Mouse (Mus musculus): ENCODE measurements around the gene Lpin3. TPM values are rescaled to one million over a fixed set of nuclear protein-coding genes. Genes with fewer than 3 reads are reported as not detected.
A peak's percentile ranks its signal among the peaks of the same experiment; 100 is the strongest.

Gene Lpin3
- total RNA-seq, 2 experiments from 2014 or later: 5.9 to 7.0 TPM

- DNase-seq: peak; percentile 55 to 71
- intact Hi-C loops (cut with DNase I): loop anchor here (5.0 kb wide), 1 partner anchor 268 kb away; no protein-coding TSS in a partner anchor
These were observed 4.4 kb downstream of the Lpin3 start for GRCm38 (mm10) chr2:160884830-160885229.

- intact Hi-C loops (cut with DNase I): loop anchor here (2.0 to 5.0 kb wide), 3 partner anchors 125 to 287 kb away; no protein-coding TSS in a partner anchor
- DNase-seq: no peak
These were observed 5.8 kb downstream of the Lpin3 start for GRCm38 (mm10) chr2:160886221-160886620.

- DNase-seq: peak; percentile 84 to 86
- intact Hi-C loops (cut with DNase I): loop anchor here (1.0 to 5.0 kb wide), 4 partner anchors 126 to 288 kb away; no protein-coding TSS in a partner anchor
These were observed 6.8 kb downstream of the Lpin3 start for GRCm38 (mm10) chr2:160887284-160887683.

- intact Hi-C loops (cut with DNase I): loop anchor here (1.0 to 5.0 kb wide), 4 partner anchors 127 to 289 kb away; no protein-coding TSS in a partner anchor
- peak; percentile 23 to 40 for DNase-seq
These were observed 7.4 kb downstream of the Lpin3 start for GRCm38 (mm10) chr2:160887859-160888258.

GRCm38 (mm10) chr2:160891045-160891444, 10.6 kb downstream of the Lpin3 start:
- DNase-seq: no peak
- intact Hi-C loops (cut with DNase I): no loop called here

GRCm38 (mm10) chr2:160891697-160892096, 11.2 kb downstream of the Lpin3 start:
- intact Hi-C loops (cut with DNase I): no loop called here

GRCm38 (mm10) chr2:160901656-160902412, 21.4 kb downstream of the Lpin3 start:
- DNase-seq: no peak
- intact Hi-C loops (cut with DNase I): no loop called here

More at GRCm38 (mm10) chr2:160891697-160892096, 11.2 kb downstream of the Lpin3 start:
- no peak for DNase-seq

GRCm38 (mm10) chr2:160905301-160905700, 24.8 kb downstream of the Lpin3 start:
- intact Hi-C loops (cut with DNase I): no loop called here
- DNase-seq: no peak

GRCm38 (mm10) chr2:160906101-160906500, 25.6 kb downstream of the Lpin3 start:
- DNase-seq: no peak
- intact Hi-C loops (cut with DNase I): no loop called here

GRCm38 (mm10) chr2:160908607-160909006, 28.1 kb downstream of the Lpin3 start:
- DNase-seq: no peak
- intact Hi-C loops (cut with DNase I): no loop called here

GRCm38 (mm10) chr2:160910633-160911032, 30.2 kb downstream of the Lpin3 start:
- no peak for DNase-seq
- intact Hi-C loops (cut with DNase I): no loop called here

- intact Hi-C loops (cut with DNase I): no loop called here
- peak in 1 of 2 experiments; percentile 27 for DNase-seq
These were observed 31.2 kb downstream of the Lpin3 start for GRCm38 (mm10) chr2:160911558-160912201.

- peak; percentile 17 to 22 for DNase-seq
These were observed 31.8 kb downstream of the Lpin3 start, which contains the start of gene Emilin3 for GRCm38 (mm10) chr2:160912231-160912671. Gene Emilin3 (minus strand): TSS chr2:160912328.

GRCm38 (mm10) chr2:160914656-160915055, 34.2 kb downstream of the Lpin3 start:
- no peak for DNase-seq
- intact Hi-C loops (cut with DNase I): no loop called here

More at GRCm38 (mm10) chr2:160912231-160912671, 31.8 kb downstream of the Lpin3 start, which contains the start of gene Emilin3:
- intact Hi-C loops (cut with DNase I): no loop called here

GRCm38 (mm10) chr2:160915821-160916610, 35.5 kb downstream of the Lpin3 start:
- DNase-seq: no peak
- intact Hi-C loops (cut with DNase I): no loop called here

- DNase-seq: no peak
- intact Hi-C loops (cut with DNase I): no loop called here
These were observed 36.2 kb downstream of the Lpin3 start for GRCm38 (mm10) chr2:160916714-160917113.

- intact Hi-C loops (cut with DNase I): no loop called here
- DNase-seq: no peak
These were observed 36.8 kb downstream of the Lpin3 start for GRCm38 (mm10) chr2:160917313-160917712.

GRCm38 (mm10) chr2:160918154-160918929, 37.9 kb downstream of the Lpin3 start:
- no peak for DNase-seq
- intact Hi-C loops (cut with DNase I): no loop called here

GRCm38 (mm10) chr2:160918930-160919215, 38.4 kb downstream of the Lpin3 start:
- intact Hi-C loops (cut with DNase I): no loop called here
- DNase-seq: no peak

- no peak for DNase-seq
- intact Hi-C loops (cut with DNase I): no loop called here
These were observed 40.8 kb downstream of the Lpin3 start for GRCm38 (mm10) chr2:160921285-160921684.

Data from heart, postnatal 14 days (tissue).